In genomic region chr1:86443386-86444172, GRCm38 (mm10) we compare ENCODE assay signal across 8 mouse cellular contexts. TPM values are rescaled to one million over a fixed set of nuclear protein-coding genes. Genes with fewer than 3 reads are reported as not detected.
DNase-seq lines count a peak whose midpoint lies in the region; ATAC-seq and TF ChIP-seq lines count a peak whose summit lies in the region.

No protein-coding gene starts in this region.

- no peak for TF ChIP-seq EP300 in liver, postnatal 0 days (IDR thresholded peaks at IDR 0.05; ENCODE audit: low read depth)

- no peak for TF ChIP-seq CTCF in liver, postnatal 0 days (IDR thresholded peaks at IDR 0.05; ENCODE audit: low read depth)

- peak overlapping the region; percentile 45 for H3K4me3 ChIP-seq in kidney, embryonic 15.5 days (replicated peaks)
- H3K4me3 ChIP-seq in brown adipose tissue, adult 24 weeks (ENCODE audit: insufficient read depth, low read depth, low read length) = no peak overlapping the region; the same call in 1 of the 2 replicates
- H3K4me3 ChIP-seq in hindbrain, embryonic 11.5 days (ENCODE audit: low read depth, low read length) = peak overlapping the region; percentile 43; the same call in 1 of the 2 replicates
- H3K4me3 ChIP-seq in liver, postnatal 0 days (ENCODE audit: low read depth, low read length) = no peak overlapping the region

- H3K9ac ChIP-seq in kidney, embryonic 15.5 days = peak overlapping the region; percentile 74
- H3K9ac ChIP-seq in hindbrain, embryonic 11.5 days (ENCODE audit: low read depth, low read length) = peak overlapping the region; percentile 93
- peak overlapping the region; percentile 73 for H3K9ac ChIP-seq in liver, postnatal 0 days (replicated peaks)

- H3K9me3 ChIP-seq in kidney, embryonic 15.5 days (replicated peaks) = no peaks in the 10 kb centered on the region
- no peaks in the 10 kb centered on the region for H3K9me3 ChIP-seq in hindbrain, embryonic 11.5 days (ENCODE audit: control insufficient read depth, low read length)
- no peaks in the 10 kb centered on the region for H3K9me3 ChIP-seq in liver, postnatal 0 days (ENCODE audit: low read length)

- H3K4me2 ChIP-seq in kidney, embryonic 15.5 days = peak overlapping the region; percentile 83
- H3K4me2 ChIP-seq in hindbrain, embryonic 11.5 days (replicated peaks; ENCODE audit: low read depth, low read length) = peak overlapping the region; percentile 80; the same call in 1 of the 2 replicates
- H3K4me2 ChIP-seq in liver, postnatal 0 days (ENCODE audit: low read depth, low read length) = peak overlapping the region; percentile 95

- DNase-seq in kidney, postnatal 14 days = no peak
- DNase-seq in hindbrain, embryonic 11.5 days (ENCODE audit: low spot score) = peak; percentile 38
- no peak for DNase-seq in liver, postnatal 0 days
- DNase-seq in frontal cortex, postnatal 10 days (ENCODE audit: low spot score in 2 of 2) = no peak
- no peak for DNase-seq in frontal cortex, postnatal 14 days (ENCODE audit: low spot score in 2 of 2)
- DNase-seq in retina, postnatal 1 day = no peak

- H3K4me1 ChIP-seq in kidney, embryonic 15.5 days = peaks cover 62% of the 10 kb centered on the region
- peaks cover 23% of the 10 kb centered on the region for H3K4me1 ChIP-seq in brown adipose tissue, adult 24 weeks (ENCODE audit: control insufficient read depth, insufficient read depth, insufficient read length, low read length)
- peaks cover 9% of the 10 kb centered on the region; the same call in 1 of the 2 replicates for H3K4me1 ChIP-seq in hindbrain, embryonic 11.5 days (replicated peaks; ENCODE audit: control insufficient read depth, insufficient read depth, low read length)
- peaks cover 43% of the 10 kb centered on the region for H3K4me1 ChIP-seq in liver, postnatal 0 days (ENCODE audit: insufficient read depth)

- no peaks in the 10 kb centered on the region for H3K36me3 ChIP-seq in kidney, embryonic 15.5 days
- H3K36me3 ChIP-seq in hindbrain, embryonic 11.5 days (ENCODE audit: control insufficient read depth, insufficient read depth, low read length) = no peaks in the 10 kb centered on the region
- H3K36me3 ChIP-seq in liver, postnatal 0 days (replicated peaks; ENCODE audit: insufficient read depth, low read length) = no peaks in the 10 kb centered on the region

- no peaks in the 10 kb centered on the region for H3K27me3 ChIP-seq in kidney, embryonic 15.5 days
- no peaks in the 10 kb centered on the region for H3K27me3 ChIP-seq in hindbrain, embryonic 11.5 days (ENCODE audit: control insufficient read depth, insufficient read depth, low read length)
- H3K27me3 ChIP-seq in liver, postnatal 0 days (ENCODE audit: insufficient read depth, low read length) = no peaks in the 10 kb centered on the region

- 44% methylated on average over 8 of the region's 8 CpGs for WGBS in kidney, embryonic 15.5 days
- 55% methylated on average over 8 of the region's 8 CpGs for WGBS in hindbrain, embryonic 11.5 days
- 45% methylated on average over 8 of the region's 8 CpGs for WGBS in liver, postnatal 0 days (ENCODE audit: insufficient replicate concordance)

- H3K27ac ChIP-seq in kidney, embryonic 15.5 days = peak overlapping the region; percentile 100
- peak overlapping the region; percentile 100 for H3K27ac ChIP-seq in brown adipose tissue, adult 24 weeks (replicated peaks; ENCODE audit: low read depth, low read length)
- H3K27ac ChIP-seq in hindbrain, embryonic 11.5 days (ENCODE audit: low read depth, low read length) = peak overlapping the region; percentile 99
- H3K27ac ChIP-seq in liver, postnatal 0 days (ENCODE audit: low read depth) = peak overlapping the region; percentile 94

- ATAC-seq in kidney, embryonic 15.5 days (replicated peaks; ENCODE audit: low FRiP score) = no peak
- ATAC-seq in hindbrain, embryonic 11.5 days (ENCODE audit: low FRiP score) = no peak
- no peak for ATAC-seq in liver, postnatal 0 days

RNA-seq across cellular contexts. Expression of gene Tex44, which starts 17.4 kb away (rescaled TPM):
- not detected in 2 replicates for polyA plus RNA-seq in kidney, embryonic 15.5 days (2015; fragmentation: Nextera tagmentation; extraction: Ambion mirVana)
- not detected in 2 replicates for polyA plus RNA-seq in brown adipose tissue, adult 24 weeks (2012; ENCODE audit: insufficient read depth, insufficient read length, missing spikeins)
- polyA plus RNA-seq in hindbrain, embryonic 11.5 days (2014; fragmentation: Nextera tagmentation; extraction: Ambion mirVana) = 0.15 TPM in 1 of 2 replicates, not detected in the other
- polyA plus RNA-seq in liver, postnatal 0 days (2015; fragmentation: Nextera tagmentation; extraction: Ambion mirVana) = not detected in 2 replicates

RNA-seq across cellular contexts. Expression of gene Nmur1, which starts 17.6 kb away (rescaled TPM):
- 0.13 TPM in 1 of 2 replicates, not detected in the other for polyA plus RNA-seq in kidney, embryonic 15.5 days (2015; fragmentation: Nextera tagmentation; extraction: Ambion mirVana)
- not detected in 2 replicates for polyA plus RNA-seq in brown adipose tissue, adult 24 weeks (2012; ENCODE audit: insufficient read depth, insufficient read length, missing spikeins)
- polyA plus RNA-seq in hindbrain, embryonic 11.5 days (2014; fragmentation: Nextera tagmentation; extraction: Ambion mirVana) = not detected in 2 replicates
- polyA plus RNA-seq in liver, postnatal 0 days (2015; fragmentation: Nextera tagmentation; extraction: Ambion mirVana) = not detected in 2 replicates

Comparison
In these comparisons a context has a peak if more than half of its experiments do, and no peak if none do; other contexts are left out.
1. H3K4me3 ChIP-seq: peak in kidney, embryonic 15.5 days (single experiment) and hindbrain, embryonic 11.5 days (single experiment); none in brown adipose tissue, adult 24 weeks (single experiment) and liver, postnatal 0 days (single experiment).
2. Peak in every context shown above with its lines, with median percentiles within 50 percentile points of each other: H3K27ac ChIP-seq, H3K4me2 ChIP-seq and H3K9ac ChIP-seq.